Mouse (Mus musculus): Measurements from ENCODE around the gene Dctn2.
A peak's percentile ranks its signal among the peaks of the same experiment; 100 is the strongest.

The Dctn2 gene

GRCm38 (mm10) chr10:127263631-127264030, 2.5 kb upstream of the Dctn2 start:
- no peak for DNase-seq (ENCODE audit: low read depth, low spot score)

GRCm38 (mm10) chr10:127264336-127264735, 1.8 kb upstream of the Dctn2 start:
- no peak for DNase-seq (ENCODE audit: low read depth, low spot score)

DNA sequence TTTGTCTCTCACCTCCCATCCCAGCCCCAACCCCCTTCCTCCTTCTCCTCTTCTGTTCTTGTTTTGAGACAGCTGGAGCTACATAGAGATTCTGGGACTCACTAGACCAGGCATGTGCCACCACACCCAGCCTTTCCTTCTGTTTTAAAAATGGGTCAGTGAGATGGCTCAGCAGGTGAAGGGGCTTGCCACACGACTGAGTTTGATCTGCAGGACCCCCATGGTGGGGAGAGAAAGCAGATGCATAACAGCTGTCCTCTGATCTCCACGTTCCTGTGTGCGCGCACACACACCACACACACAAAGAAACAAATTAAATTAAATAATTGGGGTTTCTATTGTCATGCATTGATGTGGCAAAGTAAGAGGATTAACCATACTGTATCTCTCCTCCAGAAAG, 1.2 kb upstream of the Dctn2 start:
- DNase-seq (ENCODE audit: low read depth, low spot score), result no peak

DNA sequence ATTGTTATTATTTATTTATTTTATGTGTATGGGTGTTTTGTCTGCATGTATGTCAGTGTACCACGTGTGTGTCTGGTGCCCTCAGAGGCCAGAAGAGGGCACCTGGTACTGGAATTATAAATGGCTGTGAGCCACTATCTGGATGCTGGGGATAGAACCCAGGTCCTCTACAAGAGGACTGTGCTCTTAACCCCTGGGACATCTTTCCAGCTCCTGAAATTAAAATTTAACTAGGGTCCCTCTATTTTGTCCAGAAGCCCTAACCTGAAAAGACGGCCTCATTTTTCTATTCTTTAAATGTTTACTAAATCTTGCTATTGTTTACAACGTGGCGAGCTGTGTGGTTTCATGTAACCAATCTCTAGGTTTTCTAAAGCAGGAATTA, 449 bp upstream of the Dctn2 start:
- DNase-seq (ENCODE audit: low read depth, low spot score), result peak; percentile 55

- DNase-seq (ENCODE audit: low read depth, low spot score), result no peak
Observed at GRCm38 (mm10) chr10:127267318-127267717, 1.1 kb downstream of the Dctn2 start.

GRCm38 (mm10) chr10:127268401-127268800, 2.2 kb downstream of the Dctn2 start:
- DNase-seq (ENCODE audit: low read depth, low spot score), result no peak

DNA sequence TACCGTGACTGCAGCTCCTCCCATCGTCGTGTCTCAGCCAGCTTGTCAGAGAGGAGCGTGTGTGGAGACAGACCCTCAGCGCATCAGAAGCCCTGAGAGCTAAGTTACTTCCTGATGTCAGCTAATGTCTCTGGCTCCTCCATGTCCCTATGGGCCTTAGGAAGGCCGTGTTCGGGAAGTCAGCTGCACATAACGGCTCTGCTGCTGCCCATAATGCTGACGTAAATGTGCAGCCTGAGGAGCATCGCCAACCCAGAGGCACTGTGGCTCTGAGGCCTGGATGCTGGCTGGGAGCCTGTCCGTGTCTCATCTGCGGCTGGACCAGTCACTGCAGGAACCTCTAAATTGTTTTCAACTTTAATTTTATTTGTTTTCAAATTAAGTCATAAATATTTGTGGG, 2.9 kb downstream of the Dctn2 start:
- DNase-seq (ENCODE audit: low read depth, low spot score), result no peak

- DNase-seq (ENCODE audit: low read depth, low spot score), result no peak
Observed at GRCm38 (mm10) chr10:127269884-127270283, 3.7 kb downstream of the Dctn2 start.

GRCm38 (mm10) chr10:127272371-127272770, 6.2 kb downstream of the Dctn2 start:
- no peak for DNase-seq (ENCODE audit: low read depth, low spot score)

- no peak for DNase-seq (ENCODE audit: low read depth, low spot score)
Observed at GRCm38 (mm10) chr10:127274261-127275022, 8.3 kb downstream of the Dctn2 start.

GRCm38 (mm10) chr10:127279730-127280129, 13.6 kb downstream of the Dctn2 start:
- DNase-seq (ENCODE audit: low read depth, low spot score), result no peak

DNA sequence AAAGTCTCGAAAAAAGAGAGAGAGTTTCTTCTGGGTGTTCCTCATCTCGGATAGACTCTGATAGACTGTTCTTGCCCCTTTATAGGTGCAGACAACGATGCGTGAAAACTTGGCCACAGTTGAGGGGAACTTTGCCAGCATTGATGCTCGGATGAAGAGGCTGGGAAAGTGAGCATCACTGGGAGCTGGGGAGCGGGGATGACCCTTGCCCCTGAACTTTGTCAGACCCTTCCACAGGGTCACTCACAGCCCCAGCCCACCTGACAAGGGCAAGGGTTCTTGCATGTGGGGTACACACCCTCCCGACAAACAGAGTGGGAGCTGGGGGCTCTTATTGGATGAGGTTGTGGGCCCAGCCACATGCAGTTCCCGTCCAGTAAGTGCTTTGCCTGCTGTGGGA, 15.1 kb downstream of the Dctn2 start:
- no peak for DNase-seq (ENCODE audit: low read depth, low spot score)

DNA sequence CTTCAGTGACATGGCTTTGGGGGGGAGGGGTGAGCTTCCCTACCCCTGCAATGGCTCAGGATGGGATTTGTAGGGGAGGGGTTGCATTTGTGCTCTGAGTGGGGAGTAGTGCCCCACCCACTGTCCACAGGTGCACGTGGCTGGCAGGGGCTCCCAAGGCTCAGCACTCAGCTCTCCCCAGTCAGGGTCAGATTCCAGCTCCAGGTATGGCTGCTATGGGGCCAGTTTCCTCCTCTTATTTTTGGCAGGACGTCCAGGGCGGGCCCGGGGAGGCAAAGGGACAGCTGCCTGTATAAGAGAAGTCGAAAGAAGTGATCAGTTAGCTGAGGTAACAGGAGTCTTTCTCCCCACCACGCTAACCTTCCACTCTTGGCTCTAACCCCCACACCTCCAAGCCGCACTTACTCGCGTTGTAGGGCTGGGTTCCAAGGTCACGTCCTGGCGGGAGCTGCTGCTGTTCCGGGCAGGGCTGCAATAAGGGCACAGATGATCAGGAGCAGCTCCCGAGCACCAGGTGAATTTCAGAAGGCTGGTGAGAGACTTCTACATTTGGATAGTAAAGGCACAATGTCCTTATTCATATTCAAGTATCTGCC, 16.6 kb downstream of the Dctn2 start:
- no peak for DNase-seq (ENCODE audit: low read depth, low spot score)

DNA sequence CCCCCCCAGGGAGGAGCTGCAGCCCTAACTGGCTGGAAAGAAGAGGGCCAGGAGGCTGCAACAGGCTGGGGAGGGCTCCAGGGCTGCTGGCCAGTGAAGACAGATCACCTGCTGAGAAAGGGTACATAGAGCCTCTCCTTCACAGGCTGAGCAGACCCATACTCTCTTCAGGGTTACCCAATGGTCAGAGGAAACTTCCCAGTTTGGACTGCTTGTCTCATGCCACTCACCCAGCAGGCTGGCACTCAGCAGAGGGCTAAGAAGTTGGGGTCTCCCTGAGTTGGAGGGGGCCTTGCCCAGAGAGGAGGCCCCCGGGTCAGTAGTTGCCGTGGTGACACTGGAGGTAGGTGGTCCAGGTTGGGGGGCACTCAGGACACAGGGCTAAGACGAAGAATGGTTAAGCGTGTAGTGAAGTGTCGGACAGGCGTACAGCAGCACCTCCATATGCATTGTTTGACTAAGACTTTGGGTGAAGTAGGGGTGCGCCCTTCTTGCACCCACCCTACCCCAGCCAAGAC, 18.0 kb downstream of the Dctn2 start:
- no peak for DNase-seq (ENCODE audit: low read depth, low spot score)

DNA sequence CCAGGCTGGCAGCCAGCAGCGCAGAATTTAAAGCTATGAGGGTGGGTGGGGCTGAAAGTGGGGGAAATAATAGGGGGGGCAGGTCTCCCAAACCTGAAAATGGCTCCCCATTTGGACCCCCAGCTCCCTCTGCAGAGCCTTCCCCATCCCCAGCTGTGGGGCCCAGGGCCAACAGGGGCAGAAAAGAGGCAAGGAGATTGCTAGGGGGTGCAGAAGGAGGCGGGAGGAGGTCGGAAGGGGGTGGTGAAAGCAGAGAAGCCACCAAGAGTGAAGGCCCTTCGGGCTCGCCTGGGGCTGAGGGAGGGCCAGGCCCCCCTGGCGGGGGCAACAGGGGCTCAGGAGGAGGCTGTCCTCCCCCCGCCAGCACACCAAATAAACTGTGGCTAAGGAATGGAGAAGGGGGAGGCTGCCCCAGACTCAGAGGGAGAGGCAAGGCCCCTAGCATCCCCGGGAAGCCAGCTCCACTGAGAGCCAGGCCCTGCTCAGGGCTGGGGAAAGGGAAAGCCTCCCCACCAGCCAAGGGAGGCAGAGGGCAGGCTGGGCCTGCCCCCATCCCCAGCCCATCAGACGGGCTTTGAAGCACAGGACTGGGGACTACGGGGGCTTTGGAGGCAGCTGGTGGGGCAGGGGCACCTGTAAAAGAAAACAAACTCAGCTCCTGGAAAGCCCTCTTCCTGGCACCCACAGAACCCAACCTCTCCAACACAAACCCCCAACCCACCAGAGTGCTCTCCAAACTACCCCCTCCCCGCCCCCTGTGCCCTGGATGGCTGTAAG, 18.7 kb downstream of the Dctn2 start:
- DNase-seq (ENCODE audit: low read depth, low spot score), result no peak

DNA sequence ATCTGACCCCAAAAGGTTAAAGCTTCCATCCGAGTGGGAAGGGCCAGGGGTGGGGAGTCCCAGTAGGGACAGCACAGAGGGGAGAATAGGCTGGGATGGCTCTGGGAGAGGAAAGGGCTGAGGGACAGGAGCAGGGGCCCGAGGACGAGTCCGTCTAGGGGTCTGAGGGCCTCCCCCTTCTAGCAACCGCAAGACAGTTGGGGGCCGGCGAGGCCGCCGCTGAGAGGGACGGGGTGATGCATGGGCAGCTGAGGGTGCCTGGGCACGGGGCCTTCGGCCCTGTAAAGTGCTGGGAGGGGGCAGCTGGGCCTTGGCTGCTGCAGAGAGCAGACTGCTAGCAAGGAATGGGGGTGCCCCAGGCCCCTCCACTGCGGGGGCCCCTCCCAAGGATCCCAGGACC, 19.5 kb downstream of the Dctn2 start:
- DNase-seq (ENCODE audit: low read depth, low spot score), result no peak

DNA sequence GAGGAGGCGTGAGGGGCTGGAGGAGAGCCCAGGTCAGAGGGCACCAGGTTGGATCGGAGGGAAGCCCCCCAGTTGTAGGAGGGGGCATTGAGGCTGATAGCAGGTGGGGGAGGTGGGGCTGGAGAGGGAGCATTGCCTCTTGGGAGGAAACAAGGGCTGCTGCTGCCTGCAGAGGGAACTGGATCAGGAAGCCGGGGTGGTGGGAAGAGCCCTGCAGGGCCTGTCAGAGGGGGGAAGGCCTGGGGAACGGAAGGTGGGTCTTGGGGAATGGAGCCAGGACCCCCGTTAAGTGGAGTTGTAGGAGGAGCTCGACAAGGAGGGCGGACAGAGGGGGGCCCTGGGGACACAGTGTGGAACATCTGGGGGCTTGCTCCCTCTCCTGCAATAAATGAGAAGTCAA, 20.0 kb downstream of the Dctn2 start:
- DNase-seq (ENCODE audit: low read depth, low spot score), result no peak

GRCm38 (mm10) chr10:127286730-127287129, 20.6 kb downstream of the Dctn2 start:
- DNase-seq (ENCODE audit: low read depth, low spot score), result no peak

- no peak for DNase-seq (ENCODE audit: low read depth, low spot score)
Observed at GRCm38 (mm10) chr10:127287271-127287935, 21.2 kb downstream of the Dctn2 start.

- peak; percentile 17 for DNase-seq (ENCODE audit: low read depth, low spot score)
Observed at GRCm38 (mm10) chr10:127287936-127288293, 21.7 kb downstream of the Dctn2 start.

DNA sequence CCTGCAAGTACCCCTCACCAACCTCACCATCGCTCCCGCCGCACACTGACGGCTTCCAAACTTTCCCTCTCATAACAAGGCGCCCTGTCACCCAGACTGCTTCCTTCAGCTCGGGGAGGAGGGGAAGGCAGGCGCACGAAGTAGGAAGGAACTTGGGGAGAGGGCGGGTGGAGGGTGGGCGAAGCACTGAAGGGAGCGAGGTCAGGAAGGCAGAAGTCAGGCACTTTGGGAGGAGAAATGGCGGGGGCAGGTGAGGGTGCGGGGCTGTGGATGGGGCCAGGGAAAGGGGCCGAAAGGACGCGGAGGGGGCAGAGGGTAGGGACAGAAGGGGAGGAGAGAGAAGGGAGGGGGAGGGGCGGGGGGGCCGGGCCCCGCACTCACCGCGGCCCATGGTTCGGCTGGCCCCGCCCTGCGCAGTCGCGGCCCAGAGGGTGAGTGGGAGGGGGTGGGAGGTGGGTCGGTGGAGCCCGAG, 22.2 kb downstream of the Dctn2 start:
- no peak for DNase-seq (ENCODE audit: low read depth, low spot score)

All from CD4-positive helper T cell, adult 2 months (primary cell).